Mouse (Mus musculus) MEL (cell line): ENCODE results near the gene Arl13a. TPM values are rescaled to one million over a fixed set of nuclear protein-coding genes. Genes with fewer than 3 reads are reported as not detected.

ENCODE experiments used
- DNase-seq: peaks from one replicate; pipeline ENCODE4 v3.0.0; 2011; ENCODE audit warnings: low read depth, low spot score
- H3K27ac ChIP-seq: 2 replicates; pipeline ENCODE4 v1.5.1; 2012; ENCODE audit warnings: low read depth, mild to moderate bottlenecking, control low read depth, low read length, moderate library complexity; ENCODE audit not compliant: control insufficient read depth
- H3K27me3 ChIP-seq, 2 experiments: fragments of 150-350 bp in 1 of 2; sonication (generic) in 1 of 2; 2 replicates each; pipeline ENCODE4 v1.6.1; 2012; ENCODE audit warnings: low read length in 2 of 2, mild to moderate bottlenecking in 2 of 2, improper control_type of control experiment in 1 of 2, moderate library complexity in 1 of 2; ENCODE audit not compliant: insufficient read depth in 2 of 2, control insufficient read depth in 1 of 2
- H3K36me3 ChIP-seq, 2 experiments: 2 replicates each; pipeline ENCODE4 v1.6.1; 2012 to 2014; ENCODE audit warnings: low read length in 2 of 2, improper control_type of control experiment in 1 of 2, inconsistent platforms in 1 of 2, mild to moderate bottlenecking in 1 of 2; ENCODE audit not compliant: insufficient read depth in 2 of 2, control insufficient read depth in 1 of 2
- H3K4me1 ChIP-seq, 2 experiments: fragments of 150-350 bp in 1 of 2; sonication (generic) in 1 of 2; 2 replicates each; pipeline ENCODE4 v1.6.1; 2012; ENCODE audit warnings: low read length in 2 of 2, improper control_type of control experiment in 1 of 2, mild to moderate bottlenecking in 1 of 2; ENCODE audit not compliant: insufficient read depth in 2 of 2, control insufficient read depth in 1 of 2
- H3K4me3 ChIP-seq, 2 experiments: fragments of 150-350 bp in 1 of 2; sonication (generic) in 1 of 2; 2 replicates each; pipeline ENCODE4 v1.5.1; 2012; ENCODE audit warnings: low read depth in 2 of 2, low read length in 2 of 2, mild to moderate bottlenecking in 2 of 2, moderate library complexity in 2 of 2, control low read depth in 1 of 2, improper control_type of control experiment in 1 of 2; ENCODE audit not compliant: control insufficient read depth in 1 of 2, insufficient read depth in 1 of 2
- H3K79me2 ChIP-seq: 2 replicates; pipeline ENCODE4 v1.6.1; 2012; ENCODE audit warnings: mild to moderate bottlenecking, low read length, moderate library complexity; ENCODE audit not compliant: control insufficient read depth, poor library complexity, insufficient read depth
- H3K9ac ChIP-seq: 2 replicates; pipeline ENCODE4 v1.6.1; 2012; ENCODE audit warnings: low read depth, mild to moderate bottlenecking, control low read depth, low read length, moderate library complexity; ENCODE audit not compliant: control insufficient read depth, poor library complexity, severe bottlenecking
- H3K9me3 ChIP-seq: fragments of 150-350 bp; sonication (generic); replicated peaks from 2 replicates; pipeline ENCODE4 v1.6.1; 2012; ENCODE audit warnings: mild to moderate bottlenecking, low read length, improper control_type of control experiment, moderate library complexity; ENCODE audit not compliant: insufficient read depth
- BHLHE40 ChIP-seq: IDR thresholded peaks from 2 replicates; pipeline ENCODE4 v1.6.1; 2012; ENCODE audit warnings: low read depth, mild to moderate bottlenecking, inconsistent platforms, low read length, improper control_type of control experiment, borderline replicate concordance
- CHD1 ChIP-seq: IDR thresholded peaks from 2 replicates; pipeline ENCODE4 v1.6.1; 2012; ENCODE audit warnings: low read depth, mild to moderate bottlenecking, inconsistent platforms, low read length, improper control_type of control experiment
- CHD2 ChIP-seq: IDR thresholded peaks from 2 replicates; pipeline ENCODE4 v1.6.1; 2011; ENCODE audit warnings: low read length, improper control_type of control experiment
- E2F4 ChIP-seq: IDR thresholded peaks from 2 replicates; pipeline ENCODE4 v1.6.1; 2011; ENCODE audit warnings: low read depth, low read length, improper control_type of control experiment, borderline replicate concordance
- ELF1 ChIP-seq: IDR thresholded peaks from 2 replicates; pipeline ENCODE4 v1.6.1; 2014; ENCODE audit warnings: low read depth, mild to moderate bottlenecking, inconsistent platforms, low read length, improper control_type of control experiment, moderate library complexity
- EP300 ChIP-seq, 2 experiments: IDR thresholded peaks; 2 replicates each; pipeline ENCODE4 v1.6.1; 2011; ENCODE audit warnings: improper control_type of control experiment in 2 of 2, low read length in 2 of 2, low read depth in 1 of 2, mild to moderate bottlenecking in 1 of 2
- GABPA ChIP-seq: IDR thresholded peaks from 2 replicates; pipeline ENCODE4 v1.6.1; 2012; ENCODE audit warnings: low read depth, mild to moderate bottlenecking, inconsistent platforms, low read length, improper control_type of control experiment, moderate library complexity
- GATA1 ChIP-seq: IDR thresholded peaks from 2 replicates; pipeline ENCODE4 v1.6.1; 2011; ENCODE audit warnings: low read depth, low read length, improper control_type of control experiment
- HCFC1 ChIP-seq: IDR thresholded peaks from 2 replicates; pipeline ENCODE4 v1.6.1; 2012; ENCODE audit warnings: low read depth, mild to moderate bottlenecking, inconsistent platforms, low read length, improper control_type of control experiment, moderate library complexity
- KAT2A ChIP-seq: conservative IDR thresholded peaks from 2 replicates; pipeline ENCODE4 v1.6.1; 2012; ENCODE audit warnings: low read depth, low read length, improper control_type of control experiment, inconsistent platforms
- MEF2A ChIP-seq: IDR thresholded peaks from 2 replicates; pipeline ENCODE4 v1.6.1; 2014; ENCODE audit warnings: low read depth, mild to moderate bottlenecking, inconsistent platforms, low read length, improper control_type of control experiment; ENCODE audit not compliant: poor library complexity, insufficient replicate concordance, severe bottlenecking; ENCODE audit errors: extremely low read depth
- MXI1 ChIP-seq: IDR thresholded peaks from 2 replicates; pipeline ENCODE4 v1.6.1; 2011; ENCODE audit warnings: mild to moderate bottlenecking, low read depth, low read length, improper control_type of control experiment
- MYB ChIP-seq: IDR thresholded peaks from 2 replicates; pipeline ENCODE4 v1.6.1; 2011; ENCODE audit warnings: mild to moderate bottlenecking, low read depth, low read length, improper control_type of control experiment
- MYC ChIP-seq: IDR thresholded peaks from 2 replicates; pipeline ENCODE4 v1.6.1; 2011; ENCODE audit warnings: low read depth, mild to moderate bottlenecking, low read length, improper control_type of control experiment, moderate library complexity
- NRF1 ChIP-seq: IDR thresholded peaks from 2 replicates; pipeline ENCODE4 v1.6.1; 2014; ENCODE audit warnings: low read depth, mild to moderate bottlenecking, inconsistent platforms, low read length, improper control_type of control experiment, moderate library complexity; ENCODE audit not compliant: poor library complexity, insufficient read depth, severe bottlenecking
- POLR2A ChIP-seq, 2 experiments: IDR thresholded peaks; 2 replicates each; pipeline ENCODE4 v1.6.1; 2011 to 2012; ENCODE audit warnings: low read length in 2 of 2, mild to moderate bottlenecking in 2 of 2, control low read depth in 1 of 2, improper control_type of control experiment in 1 of 2, low read depth in 1 of 2, moderate library complexity in 1 of 2; ENCODE audit not compliant: control insufficient read depth in 1 of 2, insufficient read depth in 1 of 2, poor library complexity in 1 of 2
- POLR2AphosphoS5 ChIP-seq: IDR thresholded peaks from 2 replicates; pipeline ENCODE4 v1.6.1; 2012; ENCODE audit warnings: low read depth, borderline replicate concordance, mild to moderate bottlenecking, inconsistent platforms, low read length, moderate library complexity, mixed read lengths
- RAD21 ChIP-seq: IDR thresholded peaks from 2 replicates; pipeline ENCODE4 v1.6.1; 2011; ENCODE audit warnings: mild to moderate bottlenecking, low read depth, low read length, improper control_type of control experiment
- TBP ChIP-seq: IDR thresholded peaks from 2 replicates; pipeline ENCODE4 v1.8.0; 2011; ENCODE audit warnings: low read depth, low read length, improper control_type of control experiment
- TCF12 ChIP-seq: IDR thresholded peaks from 2 replicates; pipeline ENCODE4 v1.6.1; 2014; ENCODE audit warnings: low read depth, mild to moderate bottlenecking, inconsistent platforms, low read length, improper control_type of control experiment, moderate library complexity
- UBTF ChIP-seq: IDR thresholded peaks from 2 replicates; pipeline ENCODE4 v1.6.1; 2012; ENCODE audit warnings: low read depth, mild to moderate bottlenecking, inconsistent platforms, low read length, improper control_type of control experiment, moderate library complexity, borderline replicate concordance; ENCODE audit not compliant: insufficient read depth
- ZNF384 ChIP-seq: IDR thresholded peaks from 2 replicates; pipeline ENCODE4 v1.6.1; 2012; ENCODE audit warnings: low read depth, mild to moderate bottlenecking, inconsistent platforms, low read length, improper control_type of control experiment
- polyA plus RNA-seq, 2 experiments: library from polyadenylated mRNA; stranded (reverse) in 1 of 2; unstranded in 1 of 2; fragments of >175 nt in 1 of 2; fragments of >200 nt in 1 of 2; gene quantifications; 2 replicates each; pipeline versions ENCODE4 v1.2.1 to v1.2.4; 2012; ENCODE audit warnings: low replicate concordance in 2 of 2, low read depth in 1 of 2; ENCODE audit not compliant: insufficient read length in 2 of 2, insufficient read depth in 1 of 2, missing spikeins in 1 of 2
- total RNA-seq: library from RNA; depleted of rRNA; stranded (reverse); fragments of 300-350 nt; gene quantifications from 2 replicates; pipeline ENCODE4 v1.2.3, GENCODE M21; 2012

The Arl13a gene
- total and polyA plus RNA-seq, 3 experiments, result 0.25 TPM; not detected in 2

DNA sequence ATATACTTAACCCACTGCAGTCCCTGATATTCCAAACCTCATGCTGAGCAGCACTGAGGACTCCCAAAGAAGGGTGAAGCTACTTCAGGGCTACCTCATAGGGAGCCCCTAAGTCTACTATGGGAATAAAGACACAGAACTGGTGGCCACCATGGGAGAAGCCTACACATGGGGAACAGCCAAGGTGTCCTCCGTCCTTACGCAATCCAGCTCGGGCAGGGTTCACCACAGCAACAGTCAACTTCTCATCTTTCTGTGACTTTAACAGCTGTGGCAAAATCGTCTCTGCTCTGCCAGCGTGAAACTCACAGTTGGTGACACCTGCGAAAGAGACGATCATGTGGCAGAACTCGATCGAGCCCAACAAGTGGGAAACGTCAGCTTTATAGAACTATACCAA, 51.0 kb downstream of the Arl13a start:
- Histone ChIP-seq H3K9ac (no peak overlapping the region), H3K79me2 (no peaks in the 10 kb centered on the region), H3K4me1 (no peaks in the 10 kb centered on the region)
- DNase-seq, result no peak
- no peak for TF ChIP-seq ZNF384
- TF ChIP-seq GATA1, result no peak
- no peak for TF ChIP-seq E2F4
- TF ChIP-seq, all 39 proteins: peak for 0
- no peak overlapping the region for H3K27ac ChIP-seq
- no peaks in the 10 kb centered on the region for H3K27me3 ChIP-seq
- H3K36me3 ChIP-seq, result peaks cover 0 to 20% of the 10 kb centered on the region in 2 experiments; a peak in 2 of 4 replicates
- no peaks in the 10 kb centered on the region for H3K9me3 ChIP-seq
- H3K4me3 ChIP-seq, result no peak overlapping the region

DNA sequence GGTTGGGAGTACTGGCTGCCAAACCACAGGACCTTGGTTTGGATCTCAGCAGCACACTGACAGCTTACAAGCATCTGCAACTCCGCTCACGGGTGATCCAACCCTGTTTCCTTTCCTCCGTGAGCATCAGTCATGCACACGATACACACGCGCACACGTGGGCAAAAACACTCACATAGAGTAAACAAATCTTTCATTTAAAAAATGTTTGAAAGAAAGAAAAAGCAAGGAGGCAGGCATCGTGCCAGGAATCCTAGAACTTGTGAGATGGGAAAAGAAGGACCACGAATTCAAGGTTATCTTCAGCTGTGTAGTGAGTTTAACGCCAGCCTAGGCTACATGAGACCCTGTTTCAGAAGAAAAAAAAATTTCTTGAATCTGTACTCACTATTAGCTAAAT, 58.6 kb downstream of the Arl13a start:
- DNase-seq, result no peak
- Histone ChIP-seq H3K9ac (no peak overlapping the region), H3K9me3 (no peaks in the 10 kb centered on the region), H3K27ac (no peak overlapping the region), H3K79me2 (no peaks in the 10 kb centered on the region), H3K4me1 (no peaks in the 10 kb centered on the region), H3K27me3 (no peaks in the 10 kb centered on the region), H3K36me3 (peaks cover 0 to 25% of the 10 kb centered on the region in 2 experiments; a peak in 2 of 4 replicates), H3K4me3 (no peak overlapping the region)
- no peak for TF ChIP-seq BHLHE40
- no peak for TF ChIP-seq GATA1
- TF ChIP-seq TBP, result no peak

- no peaks in the 10 kb centered on the region for H3K27me3 ChIP-seq
- H3K4me3 ChIP-seq, result no peak overlapping the region
- no peak overlapping the region for H3K9ac ChIP-seq
- no peak overlapping the region for H3K27ac ChIP-seq
- peak; percentile 44 for DNase-seq
- H3K79me2 ChIP-seq, result no peaks in the 10 kb centered on the region
- H3K9me3 ChIP-seq, result no peaks in the 10 kb centered on the region
- no peaks in the 10 kb centered on the region for H3K4me1 ChIP-seq
- peaks cover 0 to 11% of the 10 kb centered on the region in 2 experiments; a peak in 2 of 4 replicates for H3K36me3 ChIP-seq
- TF ChIP-seq CHD2, result no peak
- no peak for TF ChIP-seq EP300 (IDR thresholded peaks at IDR 0.05; ENCODE audit: low read depth in 1 of 2, low read length in 2 of 2)
- TF ChIP-seq POLR2A (IDR thresholded peaks at IDR 0.05; ENCODE audit: control insufficient read depth in 1 of 2, insufficient read depth in 1 of 2, low read depth in 1 of 2, low read length in 2 of 2, poor library complexity in 1 of 2), result no peak
- TF ChIP-seq POLR2AphosphoS5, result no peak
- no peak for TF ChIP-seq ELF1
- no peak for TF ChIP-seq GABPA
- TF ChIP-seq BHLHE40, result no peak
- no peak for TF ChIP-seq RAD21
- no peak for TF ChIP-seq MXI1
- TF ChIP-seq MYC, result no peak
- TF ChIP-seq MYB, result no peak
- no peak for TF ChIP-seq HCFC1
- no peak for TF ChIP-seq KAT2A
- TF ChIP-seq UBTF, result no peak
- no peak for TF ChIP-seq MEF2A
- no peak for TF ChIP-seq NRF1
- no peak for TF ChIP-seq CHD1
- TF ChIP-seq TCF12, result no peak
These were observed 60.9 kb downstream of the Arl13a start for GRCm38 (mm10) chrX:134248202-134248601.
